ENCODE assay signal across 12 mouse cellular contexts in genomic region chr14:121915621-121916020, GRCm38 (mm10). TPM values are rescaled to one million over a fixed set of nuclear protein-coding genes. Genes with fewer than 3 reads are reported as not detected.
A peak's percentile ranks its signal among the peaks of the same experiment; 100 is the strongest.
DNase-seq lines count a peak whose midpoint lies in the region; ATAC-seq and TF ChIP-seq lines count a peak whose summit lies in the region.
"Had no signal": no experiment of that assay in that cellular context is flagged by ENCODE, and none has a peak within 500 bp of the region (broad histone marks: within the 10 kb centered on the region; RNA-seq: fewer than 3 reads in every experiment).

Gene Gpr18 (minus strand): TSS chr14:121915781.

- H3K27me3 ChIP-seq in megakaryocyte, embryonic 14.5 days (replicated peaks), result no peaks in the 10 kb centered on the region
- H3K27me3 ChIP-seq in thymus, adult 2 months (ENCODE audit: control insufficient read depth, insufficient read depth, low read length), result no peaks in the 10 kb centered on the region
- no peaks in the 10 kb centered on the region for H3K27me3 ChIP-seq in cerebellum, adult 2 months (ENCODE audit: control insufficient read depth, insufficient read depth, low read length)
- H3K27me3 ChIP-seq: stomach, embryonic 15.5 days had no signal

- H3K4me1 ChIP-seq in megakaryocyte, embryonic 14.5 days, result peaks cover 28% of the 10 kb centered on the region
- H3K4me1 ChIP-seq in thymus, adult 2 months (replicated peaks; ENCODE audit: control insufficient read depth, insufficient read depth, low read length), result peaks cover 16% of the 10 kb centered on the region
- peaks cover 3% of the 10 kb centered on the region; the same call in 1 of the 2 replicates for H3K4me1 ChIP-seq in cerebellum, adult 2 months (ENCODE audit: control insufficient read depth, insufficient read depth, low read length)
- H3K4me1 ChIP-seq: stomach, embryonic 15.5 days had no signal

- no peak for TF ChIP-seq POLR2A in thymus, adult 2 months (IDR thresholded peaks at IDR 0.05; ENCODE audit: control insufficient read depth, extremely low read depth, insufficient read depth, low read length, poor library complexity)
- TF ChIP-seq POLR2A in cerebellum, adult 2 months (IDR thresholded peaks at IDR 0.05; ENCODE audit: borderline replicate concordance, insufficient read depth, low read length), result no peak

- TF ChIP-seq CTCF in thymus, adult 2 months (IDR thresholded peaks at IDR 0.05; ENCODE audit: borderline replicate concordance, control insufficient read depth, extremely low read depth, insufficient read depth, low read length, poor library complexity), result no peak
- TF ChIP-seq CTCF in cerebellum, adult 2 months (IDR thresholded peaks at IDR 0.05; ENCODE audit: borderline replicate concordance, insufficient read depth, low read depth, low read length), result no peak

- peak within 1 kb of the TSS; percentile 64 for H3K4me3 ChIP-seq in megakaryocyte, embryonic 14.5 days (replicated peaks)
- H3K4me3 ChIP-seq in thymus, adult 2 months (ENCODE audit: control insufficient read depth, insufficient read depth, low read length), result peak within 1 kb of the TSS; percentile 40
- H3K4me3 ChIP-seq in cerebellum, adult 2 months (replicated peaks; ENCODE audit: insufficient read depth, low read depth, low read length), result no peak within 1 kb of the TSS
- H3K4me3 ChIP-seq: erythroblast, embryonic 14.5 days; heart, adult 2 months; stomach, embryonic 15.5 days had no signal

- H3K27ac ChIP-seq in thymus, adult 2 months (ENCODE audit: control insufficient read depth, insufficient read depth, low read length), result peak within 1 kb of the TSS; percentile 88
- H3K27ac ChIP-seq in cerebellum, adult 2 months (ENCODE audit: insufficient read depth, low read length), result no peak within 1 kb of the TSS
- H3K27ac ChIP-seq: heart, adult 2 months; stomach, embryonic 15.5 days had no signal

- peak; percentile 87 for DNase-seq in CD4-positive, CD25-positive, alpha-beta regulatory T cell, adult 2 months (ENCODE audit: low read depth, low spot score)
- peak; percentile 64 for DNase-seq in thymus, adult 2 months
- DNase-seq in cerebellum, adult 2 months, result no peak
- DNase-seq in embryo, embryonic 9.5 days (ENCODE audit: extremely low spot score), result no peak
- DNase-seq: heart, adult 2 months; heart, postnatal 36 days; kidney, adult 2 months had no signal

- WGBS in thymus, adult 2 months, result 7% methylated on average over 8 of the region's 8 CpGs
- 85% methylated on average over 8 of the region's 8 CpGs for WGBS in cerebellum, adult 2 months

- H3K36me3 ChIP-seq in megakaryocyte, embryonic 14.5 days (replicated peaks; ENCODE audit: low read length), result peaks cover 50% of the 10 kb centered on the region
- peaks cover 8% of the 10 kb centered on the region for H3K36me3 ChIP-seq in thymus, adult 2 months (ENCODE audit: control insufficient read depth, insufficient read depth, low read length)

- ATAC-seq in activated CD4-positive, CD25-positive, alpha-beta regulatory T cell, adult 4 months, result peak; percentile 83
- no peak for ATAC-seq in cerebellum, adult (ENCODE audit: insufficient number of reproducible peaks, low FRiP score, low TSS enrichment)

- H3K9me3 ChIP-seq in megakaryocyte, embryonic 14.5 days, result no peaks in the 10 kb centered on the region
- H3K9me3 ChIP-seq: stomach, embryonic 15.5 days had no signal

RNA-seq across cellular contexts. Expression of gene Gpr18, which starts in this region (rescaled TPM):
- 10 to 100 TPM; 83.8 to 86.0 TPM for polyA plus RNA-seq in activated CD4-positive, CD25-positive, alpha-beta regulatory T cell, adult 4 months (2017; shearing (Covaris generic))
- 0.06 TPM in 1 of 2 replicates, not detected in the other for polyA plus RNA-seq in megakaryocyte, embryonic 14.5 days (2012; ENCODE audit: insufficient read depth, low replicate concordance)
- polyA plus RNA-seq in thymus, adult 2 months (2012; rRNA removed), result 24.8 and 32.8 TPM in 2 replicates
- 0.06 TPM in 1 of 2 replicates, not detected in the other for polyA plus RNA-seq in cerebellum, adult 2 months (2012; rRNA removed)
- polyA plus RNA-seq: erythroblast, embryonic 14.5 days had no signal

Comparison
In these comparisons a context has a peak if more than half of its experiments do, and no peak if none do; other contexts are left out.
1. RNA of gene Gpr18 (polyA plus RNA-seq): 83.8 to 86.0 TPM in activated CD4-positive, CD25-positive, alpha-beta regulatory T cell, adult 4 months and 24.8 to 32.8 TPM in thymus, adult 2 months; 0.06 TPM in megakaryocyte, embryonic 14.5 days and 0.06 TPM in cerebellum, adult 2 months; every median in the first group is over 10 times any median in the second.
2. DNase-seq: peak in CD4-positive, CD25-positive, alpha-beta regulatory T cell, adult 2 months (single experiment) and thymus, adult 2 months (single experiment); none in cerebellum, adult 2 months (0 of 2) and embryo, embryonic 9.5 days (single experiment).